Mouse (Mus musculus) kidney, adult 8-10 months (tissue): ENCODE measurements around the gene Susd4.

Source experiments
- DNase-seq, 2 experiments: peaks; one replicate each; pipeline ENCODE4 v3.0.0; 2022

Susd4 gene

GRCm38 (mm10) chr1:182926465-182926864 is 162.8 kb downstream of the Susd4 start:
- no peak for DNase-seq

DNA sequence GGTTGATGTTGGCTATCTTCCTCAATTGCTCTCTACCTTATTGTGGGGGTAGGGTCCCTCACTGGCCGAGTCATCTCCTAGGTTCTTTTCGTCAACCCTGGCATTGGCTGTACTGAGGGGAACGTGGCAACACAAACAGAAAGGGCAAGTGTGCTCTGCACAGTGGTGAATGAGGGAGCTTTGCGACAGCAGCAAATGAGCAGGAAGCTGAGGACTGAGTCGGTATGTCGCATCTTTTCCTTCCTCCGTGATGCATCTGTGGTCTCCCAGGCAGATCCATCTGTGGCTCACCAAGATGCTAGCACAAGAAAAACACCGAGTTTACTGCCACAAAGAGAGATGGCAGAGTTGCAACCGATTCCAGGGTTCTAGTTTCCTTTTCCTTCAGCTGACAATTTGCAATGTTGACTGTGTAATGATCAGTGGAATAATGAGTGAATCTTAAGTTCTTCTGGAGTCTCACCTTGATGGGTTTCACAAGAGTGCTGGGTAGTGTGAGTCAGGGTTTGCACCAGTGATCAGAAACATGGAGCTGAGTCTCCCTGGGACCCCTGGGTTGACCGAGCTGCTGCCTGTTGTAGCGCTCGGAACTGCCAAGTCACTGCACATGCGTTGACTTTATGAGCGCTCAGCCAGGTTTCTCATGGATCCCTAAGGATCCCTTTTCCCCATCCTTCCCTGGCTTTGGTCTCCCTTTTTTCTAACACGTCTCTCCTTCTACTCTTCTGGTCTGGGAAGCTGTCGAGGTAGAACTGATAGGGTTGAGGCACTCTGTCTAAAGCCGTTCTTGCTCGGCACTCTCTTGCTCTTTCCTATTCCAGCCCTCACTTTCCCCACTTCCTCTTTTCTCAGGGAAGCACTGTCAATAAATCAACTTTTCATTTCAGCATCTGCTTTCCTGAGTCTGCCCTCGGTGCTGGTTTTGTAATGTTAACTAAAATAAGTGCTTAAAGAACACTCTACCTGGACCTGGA is 164.5 kb downstream of the Susd4 start:
- no peak for DNase-seq

DNA sequence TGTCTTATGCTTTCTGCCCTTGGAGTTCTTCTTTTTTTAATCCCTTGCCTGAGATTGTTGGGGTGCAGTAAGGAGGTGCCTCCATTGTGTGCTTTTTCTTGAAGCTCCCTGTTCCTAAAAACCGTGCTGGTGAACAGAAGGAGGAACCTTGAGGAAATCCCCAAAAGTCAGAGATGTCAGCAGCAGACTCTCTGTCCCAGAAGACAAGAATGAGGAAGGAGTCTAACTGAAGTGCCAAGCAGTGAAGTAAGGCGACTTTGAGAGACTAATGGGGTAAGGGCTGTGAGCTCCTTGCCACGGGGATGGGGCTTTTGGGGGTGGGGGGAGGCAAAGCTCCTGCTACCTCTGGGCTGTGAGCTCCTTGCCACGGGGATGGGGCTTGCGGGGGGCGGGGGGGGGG is 171.8 kb downstream of the Susd4 start:
- no peak for DNase-seq

DNA sequence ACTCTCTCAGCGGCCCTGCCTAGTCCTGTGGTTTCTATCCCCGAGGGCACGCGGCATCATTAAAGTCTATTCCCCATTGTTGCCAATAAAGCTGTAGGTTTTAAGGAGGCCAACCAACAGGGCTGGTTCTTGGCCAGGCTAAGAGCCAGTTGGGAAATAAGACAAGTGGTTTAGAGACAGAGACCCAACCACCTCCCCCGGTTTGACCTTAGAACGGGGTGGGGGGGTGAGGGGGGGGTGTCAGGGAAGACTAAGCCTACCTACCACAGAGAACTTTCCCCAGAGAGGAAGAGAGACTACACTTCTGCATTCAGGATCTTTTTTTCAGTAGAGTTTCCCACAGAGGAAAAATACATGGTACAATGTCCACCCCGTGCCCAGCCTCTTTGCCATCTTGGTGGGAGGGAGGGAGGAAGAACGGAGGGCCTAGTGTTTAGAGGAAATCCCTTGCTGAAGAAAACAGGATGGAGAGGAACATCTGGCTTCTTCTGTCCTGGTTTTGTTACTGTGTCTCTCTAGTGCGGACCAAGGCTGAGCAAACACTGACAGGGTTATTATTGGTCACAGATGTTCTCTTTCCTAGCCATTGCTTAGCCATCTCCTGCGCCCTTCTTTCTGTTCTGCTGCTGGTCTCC is 173.9 kb downstream of the Susd4 start:
- no peak for DNase-seq

DNA sequence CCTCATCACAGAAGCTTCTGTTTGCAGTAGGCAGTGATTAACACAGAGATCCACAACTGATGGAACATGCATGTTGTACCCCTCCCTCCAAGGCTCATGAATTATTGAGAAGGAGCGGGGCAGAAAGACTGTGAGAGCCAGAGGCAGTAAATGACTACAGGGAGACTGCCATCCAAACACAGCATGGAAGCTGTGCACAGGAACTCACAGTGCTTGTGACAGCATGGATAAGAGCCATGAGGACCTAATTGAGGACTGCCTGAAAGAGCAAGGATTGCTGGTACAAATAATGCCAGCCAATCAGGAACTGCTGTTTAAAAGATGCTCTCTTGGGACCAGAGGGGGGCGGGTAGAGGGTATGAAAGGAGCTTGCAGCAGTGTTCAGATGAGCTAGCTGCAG is 178.3 kb downstream of the Susd4 start:
- no peak for DNase-seq

- DNase-seq: no peak
Measured at GRCm38 (mm10) chr1:182943911-182944310, 180.3 kb downstream of the Susd4 start.

GRCm38 (mm10) chr1:182944638-182945037 is 181.0 kb downstream of the Susd4 start:
- no peak for DNase-seq

DNA sequence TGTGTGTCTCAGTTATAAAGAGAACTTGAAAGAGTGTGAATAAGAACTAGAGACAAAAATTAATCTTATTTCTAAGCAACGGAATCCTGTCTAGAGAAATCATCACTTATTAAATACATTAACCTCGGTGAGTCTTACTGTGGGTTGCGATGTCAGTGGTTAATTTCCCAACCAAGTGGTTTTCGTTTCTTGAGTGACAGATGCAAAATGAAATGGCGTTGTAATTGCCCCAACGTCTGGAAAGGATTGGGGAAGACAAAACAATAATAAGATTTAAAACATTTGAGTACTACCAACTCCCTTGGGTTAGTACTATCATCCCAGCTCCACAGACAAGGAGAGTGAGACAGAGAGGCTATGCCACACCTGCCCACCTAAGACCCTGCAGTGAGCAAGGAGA is 181.9 kb downstream of the Susd4 start:
- DNase-seq: no peak
